Mouse (Mus musculus) stomach, postnatal 0 days (tissue): ENCODE measurements around the gene Parva. TPM values are rescaled to one million over a fixed set of nuclear protein-coding genes. Genes with fewer than 3 reads are reported as not detected.

ENCODE experiments used
- ATAC-seq: fragments of 200-750 bp; cut with Nextera tagmentation; 2 replicates; pipeline ENCODE4 v1.8.0; 2017; ENCODE audit not compliant: low FRiP score, low TSS enrichment
- DNase-seq: peaks from one replicate; pipeline ENCODE4 v3.0.0-alpha.2; 2016; ENCODE audit warnings: low spot score
- H3K27ac ChIP-seq: fragments of 300-500 bp; sonication (generic); replicated peaks from 2 replicates; pipeline ENCODE4 v1.5.1; 2014; ENCODE audit warnings: mild to moderate bottlenecking, control low read depth
- H3K27me3 ChIP-seq: fragments of 300-500 bp; sonication (generic); 2 replicates; pipeline ENCODE4 v1.6.1; 2014; ENCODE audit warnings: low read length; ENCODE audit not compliant: control insufficient read depth, insufficient read depth
- H3K36me3 ChIP-seq: fragments of 300-500 bp; sonication (generic); 2 replicates; pipeline ENCODE4 v1.6.1; 2014; ENCODE audit warnings: low read length, mixed read lengths; ENCODE audit not compliant: control insufficient read depth, insufficient read depth
- H3K4me1 ChIP-seq: fragments of 300-500 bp; sonication (generic); replicated peaks from 2 replicates; pipeline ENCODE4 v1.6.1; 2014; ENCODE audit warnings: antibody characterized with exemption; ENCODE audit not compliant: control insufficient read depth, insufficient read depth
- H3K4me2 ChIP-seq: fragments of 300-500 bp; sonication (generic); replicated peaks from 2 replicates; pipeline ENCODE4 v1.6.1; 2014; ENCODE audit warnings: low read depth, mild to moderate bottlenecking, control low read depth, moderate library complexity
- H3K4me3 ChIP-seq: fragments of 300-500 bp; sonication (generic); 2 replicates; pipeline ENCODE4 v1.5.1; 2014; ENCODE audit warnings: low read depth, low read length, control low read depth
- H3K9ac ChIP-seq: fragments of 300-500 bp; sonication (generic); 2 replicates; pipeline ENCODE4 v1.6.1; 2014; ENCODE audit warnings: mild to moderate bottlenecking, low read length, control low read depth, mixed read lengths
- H3K9me3 ChIP-seq: fragments of 300-500 bp; sonication (generic); 2 replicates; pipeline ENCODE4 v1.6.1; 2016; ENCODE audit warnings: low read length; ENCODE audit not compliant: control insufficient read depth
- CTCF ChIP-seq: IDR thresholded peaks from 2 replicates; pipeline ENCODE4 v1.5.1; 2016; ENCODE audit warnings: antibody characterized with exemption, low read depth, mild to moderate bottlenecking, moderate library complexity
- EP300 ChIP-seq: optimal IDR thresholded peaks from 2 replicates; pipeline ENCODE3; 2016; ENCODE audit warnings: antibody characterized with exemption
- WGBS: fragments of 180-500 bp; shearing (Covaris S2); extraction: QIAGEN DNeasy Blood & Tissue Kit; methylation state at CpG from one replicate; pipeline ENCODE4 v1.1.7; 2014; 5-methylcytosine and 5-hydroxymethylcytosine counted together
- polyA plus RNA-seq: library from polyadenylated mRNA; unstranded; fragments of >200 nt; fragmentation: Nextera tagmentation; extraction: Ambion mirVana; gene quantifications from 2 replicates; pipeline ENCODE4 v1.2.1, GENCODE M21; 2015

The Parva gene
- polyA plus RNA-seq, 1 experiment from 2014 or later, result 72.3 TPM

DNA sequence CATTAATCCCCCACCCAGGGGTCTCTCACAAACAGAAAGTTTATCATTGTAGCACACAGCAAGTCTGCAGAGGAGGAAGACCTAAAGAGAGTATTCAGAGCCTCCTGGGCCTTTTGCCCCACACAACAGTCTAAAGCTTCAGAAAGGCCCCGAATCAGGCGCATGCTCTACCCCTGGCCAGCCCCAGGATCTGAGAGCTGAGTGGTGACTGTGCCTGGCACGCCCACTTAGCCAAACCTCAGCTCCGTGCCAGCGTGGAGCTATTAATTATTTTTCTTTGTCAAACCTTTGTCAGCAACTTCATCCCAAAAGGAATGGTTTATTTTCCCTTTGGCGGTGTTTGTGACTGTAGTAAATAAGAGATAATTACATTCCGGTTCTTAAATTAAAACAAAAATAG lies 44.0 kb downstream of the Parva start:
- Histone ChIP-seq H3K27me3 (no peaks in the 10 kb centered on the region), H3K9ac (no peak overlapping the region), H3K27ac (peak overlapping the region; percentile 77; the same call in 1 of the 2 replicates), H3K4me1 (peaks cover 12% of the 10 kb centered on the region), H3K4me2 (no peak overlapping the region), H3K4me3 (no peak overlapping the region), H3K9me3 (no peaks in the 10 kb centered on the region), H3K36me3 (no peaks in the 10 kb centered on the region)
- DNase-seq (peak; percentile 44), ATAC-seq (no peak)
- TF ChIP-seq EP300 (no peak), CTCF (no peak)
- 38% methylated on average over 7 of the region's 7 CpGs for WGBS

DNA sequence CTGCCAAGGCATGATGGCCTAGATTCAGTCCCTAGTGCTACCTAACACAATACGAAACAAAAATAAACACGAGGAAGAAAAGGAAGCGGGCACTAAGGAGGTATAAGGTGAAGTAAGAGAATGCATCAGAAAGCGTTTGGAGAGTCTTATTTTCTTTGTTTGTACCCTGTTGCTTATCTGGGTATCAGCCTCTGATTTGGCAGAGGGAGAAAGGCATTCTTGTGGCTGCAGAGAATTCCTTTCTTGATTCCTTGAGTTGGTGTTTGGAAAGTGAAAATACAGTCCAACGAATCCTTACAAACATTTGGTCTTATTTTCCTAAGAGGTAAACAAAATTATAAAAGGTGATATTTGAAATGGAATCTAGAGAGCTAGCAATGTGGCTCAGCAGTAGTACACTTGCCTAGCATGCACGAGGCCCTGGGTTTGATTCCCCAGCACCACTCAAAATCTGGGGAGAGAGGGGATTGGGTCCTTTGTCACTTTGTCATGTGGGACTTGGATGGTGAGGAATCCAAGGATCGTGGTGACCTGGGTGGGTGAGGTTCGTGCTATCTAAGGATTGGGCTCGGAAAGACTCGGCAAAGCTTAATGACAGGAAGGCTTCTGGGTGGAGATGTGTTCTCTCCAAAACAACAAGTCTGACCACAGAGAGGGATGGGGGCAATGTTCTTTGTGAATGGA lies 44.9 kb downstream of the Parva start:
- H3K9ac ChIP-seq, result no peak overlapping the region

DNA sequence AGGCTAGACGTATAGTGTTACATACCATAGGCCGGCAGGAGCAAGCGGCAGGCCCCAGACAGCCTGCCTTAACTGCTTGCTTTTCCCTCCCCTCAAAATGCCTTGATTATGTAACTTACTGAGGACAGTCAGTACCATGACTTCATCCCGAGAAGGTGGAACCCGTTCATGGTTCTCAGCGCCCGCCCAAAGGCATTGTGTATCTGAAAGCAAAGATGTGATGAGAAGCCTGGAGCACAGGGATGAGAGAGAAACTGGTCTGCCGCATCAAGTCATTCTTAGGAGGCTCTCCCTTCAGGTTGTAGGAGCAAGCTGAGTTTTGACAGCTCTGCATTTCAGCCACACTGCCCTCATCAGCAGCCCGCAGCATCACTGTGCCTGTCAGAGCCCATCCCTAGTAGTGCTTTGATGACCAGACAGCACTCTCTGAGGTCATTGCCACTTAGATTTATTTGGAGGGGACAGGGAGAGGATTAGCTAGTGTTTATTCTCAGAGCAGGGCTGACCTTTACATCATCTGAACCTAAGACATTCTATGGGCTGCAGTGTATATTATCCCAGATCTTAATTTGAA lies 45.5 kb downstream of the Parva start:
- Histone ChIP-seq H3K27me3 (no peaks in the 10 kb centered on the region), H3K4me3 (no peak overlapping the region), H3K9ac (no peak overlapping the region), H3K36me3 (no peaks in the 10 kb centered on the region), H3K4me2 (no peak overlapping the region), H3K27ac (peak overlapping the region; percentile 82), H3K9me3 (no peaks in the 10 kb centered on the region), H3K4me1 (peaks cover 4% of the 10 kb centered on the region)
- DNase-seq (no peak), ATAC-seq (peak; percentile 19; the same call in 1 of the 2 replicates)
- TF ChIP-seq EP300 (no peak), CTCF (no peak)
- 45% methylated on average over 9 of the region's 9 CpGs for WGBS

More for the DNA sequence above, 44.9 kb downstream of the Parva start:
- Histone ChIP-seq H3K36me3 (no peaks in the 10 kb centered on the region), H3K27ac (peak overlapping the region; percentile 82), H3K4me2 (no peak overlapping the region), H3K4me3 (no peak overlapping the region), H3K9me3 (no peaks in the 10 kb centered on the region), H3K27me3 (no peaks in the 10 kb centered on the region), H3K4me1 (peaks cover 6% of the 10 kb centered on the region)
- no peak for DNase-seq
- ATAC-seq, result no peak
- WGBS, result 45% methylated on average over 10 of the region's 10 CpGs
- TF ChIP-seq EP300, result no peak
- no peak for TF ChIP-seq CTCF

- Histone ChIP-seq H3K4me2 (no peak overlapping the region), H3K36me3 (no peaks in the 10 kb centered on the region), H3K4me1 (peaks cover 6% of the 10 kb centered on the region), H3K9me3 (no peaks in the 10 kb centered on the region), H3K4me3 (no peak overlapping the region), H3K9ac (0 out of 2 replicates have a peak overlapping the region, but pooled peaks have one; percentile 27), H3K27ac (peak overlapping the region; percentile 74), H3K27me3 (no peaks in the 10 kb centered on the region)
- DNase-seq (no peak), ATAC-seq (no peak)
- TF ChIP-seq EP300 (no peak), CTCF (peak; percentile 43)
- WGBS, result 29% methylated on average over 14 of the region's 14 CpGs
Observed at GRCm38 (mm10) chr7:112473649-112474435, 46.5 kb downstream of the Parva start.

GRCm38 (mm10) chr7:112479116-112479515 lies 51.8 kb downstream of the Parva start:
- no peak overlapping the region for H3K4me2 ChIP-seq

More at GRCm38 (mm10) chr7:112479116-112479515, 51.8 kb downstream of the Parva start:
- Histone ChIP-seq H3K36me3 (no peaks in the 10 kb centered on the region), H3K4me3 (no peak overlapping the region), H3K27ac (peak overlapping the region; percentile 80), H3K4me1 (peaks cover 2% of the 10 kb centered on the region; the same call in 1 of the 2 replicates), H3K9me3 (no peaks in the 10 kb centered on the region), H3K9ac (no peak overlapping the region), H3K27me3 (no peaks in the 10 kb centered on the region)
- peak; percentile 52; the same call in 1 of the 2 replicates for ATAC-seq
- 35% methylated on average over 6 of the region's 6 CpGs for WGBS
- DNase-seq, result no peak
- TF ChIP-seq CTCF, result no peak
